Mouse (Mus musculus) heart, embryonic 11.5 days (tissue): ENCODE data around the gene Bag5. TPM values are rescaled to one million over a fixed set of nuclear protein-coding genes. Genes with fewer than 3 reads are reported as not detected.
A peak's percentile ranks its signal among the peaks of the same experiment; 100 is the strongest.

Experiments used
- ATAC-seq: fragments of 200-750 bp; cut with Nextera tagmentation; replicated peaks from 2 replicates; pipeline ENCODE4 v1.8.0; 2017; ENCODE audit warnings: moderate library complexity; ENCODE audit not compliant: insufficient number of reproducible peaks, low FRiP score, low TSS enrichment
- H3K27ac ChIP-seq: fragments of 300-500 bp; sonication (generic); 2 replicates; pipeline ENCODE4 v1.5.1; 2014; ENCODE audit warnings: mild to moderate bottlenecking, low read depth, low read length
- H3K27me3 ChIP-seq: fragments of 300-500 bp; sonication (generic); 2 replicates; pipeline ENCODE4 v1.6.1; 2014; ENCODE audit warnings: mild to moderate bottlenecking, low read length, mixed read lengths; ENCODE audit not compliant: control insufficient read depth, insufficient read depth
- H3K36me3 ChIP-seq: fragments of 300-500 bp; sonication (generic); 2 replicates; pipeline ENCODE4 v1.6.1; 2014; ENCODE audit warnings: mild to moderate bottlenecking, low read length, moderate library complexity, mixed read lengths; ENCODE audit not compliant: control insufficient read depth, insufficient read depth
- H3K4me1 ChIP-seq: fragments of 300-500 bp; sonication (generic); 2 replicates; pipeline ENCODE4 v1.6.1; 2014; ENCODE audit warnings: low read length; ENCODE audit not compliant: control insufficient read depth, insufficient read depth
- H3K4me2 ChIP-seq: fragments of 300-500 bp; sonication (generic); 2 replicates; pipeline ENCODE4 v1.6.1; 2014; ENCODE audit warnings: mild to moderate bottlenecking, moderate library complexity
- H3K4me3 ChIP-seq: fragments of 300-500 bp; sonication (generic); 2 replicates; pipeline ENCODE4 v1.5.1; 2014; ENCODE audit warnings: low read depth, low read length
- H3K9ac ChIP-seq: fragments of 300-500 bp; sonication (generic); 2 replicates; pipeline ENCODE4 v1.6.1; 2014; ENCODE audit warnings: mild to moderate bottlenecking, low read depth, low read length, moderate library complexity
- H3K9me3 ChIP-seq: fragments of 300-500 bp; sonication (generic); replicated peaks from 2 replicates; pipeline ENCODE4 v1.6.1; 2016; ENCODE audit warnings: low read length; ENCODE audit not compliant: control insufficient read depth
- WGBS: fragments of 180-500 bp; shearing (Covaris S2); extraction: QIAGEN DNeasy Blood & Tissue Kit; methylation state at CpG from one replicate; pipeline ENCODE4 v1.1.7; 2014; ENCODE audit not compliant: insufficient replicate concordance; 5-methylcytosine and 5-hydroxymethylcytosine counted together
- polyA plus RNA-seq: library from polyadenylated mRNA; unstranded; fragments of >200 nt; fragmentation: Nextera tagmentation; extraction: Ambion mirVana; gene quantifications from 2 replicates; pipeline ENCODE4 v1.2.1, GENCODE M21; 2014

The Bag5 gene
- polyA plus RNA-seq, 1 experiment from 2014 or later, result 42.8 TPM

DNA sequence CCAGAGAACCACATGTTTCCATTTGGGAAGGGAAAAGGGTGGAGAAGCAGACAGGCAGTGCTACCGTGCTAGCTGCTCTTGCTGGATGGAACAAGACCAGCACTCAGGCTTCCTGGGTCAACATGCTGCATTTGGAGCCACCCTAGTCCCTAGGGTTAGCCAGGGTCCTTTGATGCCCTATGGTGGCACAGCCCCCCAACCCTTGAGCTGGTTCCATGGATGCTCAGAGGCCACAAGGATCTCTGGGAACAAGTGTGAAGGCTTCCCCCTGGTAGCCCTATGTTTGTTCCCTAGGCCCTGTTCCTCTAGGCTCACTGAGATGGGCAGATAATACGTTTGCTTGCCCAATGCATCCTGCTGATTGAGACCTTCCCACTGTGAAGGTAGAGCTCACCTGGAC, 42.2 kb upstream of the Bag5 start:
- Histone ChIP-seq H3K27ac (no peak overlapping the region), H3K4me3 (no peak overlapping the region), H3K4me2 (no peak overlapping the region), H3K4me1 (peaks cover 14% of the 10 kb centered on the region), H3K9me3 (no peaks in the 10 kb centered on the region), H3K9ac (no peak overlapping the region), H3K27me3 (no peaks in the 10 kb centered on the region), H3K36me3 (no peaks in the 10 kb centered on the region)
- ATAC-seq, result no peak
- WGBS, result 49% methylated on average over 2 of the region's 2 CpGs

DNA sequence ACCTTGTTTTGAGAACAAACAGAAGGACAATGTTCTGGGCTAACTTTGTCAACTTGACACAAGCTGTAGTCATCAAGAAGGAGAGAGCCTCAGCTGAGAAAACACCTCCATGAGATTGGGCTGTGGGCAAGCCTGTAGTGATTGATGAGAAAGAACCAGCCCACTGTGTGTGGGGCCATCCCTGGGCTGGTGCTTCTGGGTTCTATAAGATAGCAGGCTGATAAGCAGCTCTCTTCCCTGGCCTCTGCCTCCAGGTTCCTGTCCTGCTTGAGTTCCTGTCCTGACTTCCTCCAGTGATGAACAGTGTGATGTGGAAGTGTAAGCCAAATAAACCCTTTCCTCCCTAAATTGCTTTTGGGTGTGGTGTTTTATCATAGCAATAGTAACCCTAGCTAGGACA, 41.7 kb upstream of the Bag5 start:
- no peaks in the 10 kb centered on the region for H3K9me3 ChIP-seq
- no peak overlapping the region for H3K27ac ChIP-seq
- peaks cover 11% of the 10 kb centered on the region; the same call in 1 of the 2 replicates for H3K4me1 ChIP-seq
- no peak for ATAC-seq
- H3K36me3 ChIP-seq, result no peaks in the 10 kb centered on the region
- no peaks in the 10 kb centered on the region for H3K27me3 ChIP-seq
- H3K4me3 ChIP-seq, result no peak overlapping the region
- no peak overlapping the region for H3K4me2 ChIP-seq
- H3K9ac ChIP-seq, result no peak overlapping the region

DNA sequence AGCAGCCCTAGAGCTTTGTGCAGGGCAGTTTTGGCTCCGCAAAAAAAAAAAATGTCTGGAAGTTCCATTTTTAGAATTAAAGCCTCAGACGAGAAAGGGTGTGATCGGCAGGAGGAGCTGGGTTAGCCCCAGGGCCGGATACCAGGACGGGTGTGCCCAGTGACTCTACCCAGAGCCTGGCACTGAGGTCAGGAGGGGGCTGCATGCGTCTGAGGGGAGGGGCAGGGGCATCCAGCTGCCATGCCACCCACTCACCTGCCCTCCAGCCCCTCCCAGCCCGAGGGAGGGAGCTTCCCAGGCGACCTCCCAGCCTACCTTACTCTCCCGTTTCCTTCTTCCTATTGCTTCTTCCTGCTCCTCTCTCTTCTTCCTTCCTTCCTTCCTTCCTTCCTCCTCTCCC, 40.3 kb upstream of the Bag5 start:
- peaks cover 9% of the 10 kb centered on the region; the same call in 1 of the 2 replicates for H3K4me1 ChIP-seq
- ATAC-seq, result no peak
- no peaks in the 10 kb centered on the region for H3K27me3 ChIP-seq
- H3K27ac ChIP-seq, result no peak overlapping the region
- H3K9ac ChIP-seq, result no peak overlapping the region
- H3K4me3 ChIP-seq, result no peak overlapping the region
- peak overlapping the region; percentile 18; the same call in 1 of the 2 replicates for H3K4me2 ChIP-seq
- WGBS, result 47% methylated on average over 9 of the region's 9 CpGs
- no peaks in the 10 kb centered on the region for H3K36me3 ChIP-seq
- no peaks in the 10 kb centered on the region for H3K9me3 ChIP-seq

DNA sequence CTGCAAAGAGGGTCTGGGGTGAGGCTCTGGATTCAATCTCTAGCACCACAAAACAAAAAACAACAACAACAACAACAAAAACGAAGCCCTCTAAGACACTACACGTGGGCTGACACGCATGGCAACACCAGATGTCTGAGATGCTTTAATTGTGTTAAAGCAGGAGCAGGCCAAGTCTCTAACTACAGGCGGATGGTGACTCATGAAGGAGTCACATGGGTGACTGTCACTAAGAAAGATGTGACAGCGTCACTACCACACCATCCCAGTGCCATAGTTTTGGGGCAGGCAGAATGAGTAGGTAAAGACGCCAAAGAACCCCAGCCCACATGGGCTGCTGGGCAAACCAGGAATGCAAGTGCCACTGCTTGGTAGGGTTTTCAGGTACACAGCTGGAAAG, 39.4 kb upstream of the Bag5 start:
- no peaks in the 10 kb centered on the region for H3K9me3 ChIP-seq
- no peak overlapping the region for H3K9ac ChIP-seq
- no peak overlapping the region for H3K4me2 ChIP-seq
- H3K4me3 ChIP-seq, result no peak overlapping the region
- H3K36me3 ChIP-seq, result no peaks in the 10 kb centered on the region
- H3K4me1 ChIP-seq, result peaks cover 5% of the 10 kb centered on the region; the same call in 1 of the 2 replicates
- H3K27ac ChIP-seq, result no peak overlapping the region
- no peak for ATAC-seq
- 88% methylated on average over 6 of the region's 6 CpGs for WGBS
- no peaks in the 10 kb centered on the region for H3K27me3 ChIP-seq

DNA sequence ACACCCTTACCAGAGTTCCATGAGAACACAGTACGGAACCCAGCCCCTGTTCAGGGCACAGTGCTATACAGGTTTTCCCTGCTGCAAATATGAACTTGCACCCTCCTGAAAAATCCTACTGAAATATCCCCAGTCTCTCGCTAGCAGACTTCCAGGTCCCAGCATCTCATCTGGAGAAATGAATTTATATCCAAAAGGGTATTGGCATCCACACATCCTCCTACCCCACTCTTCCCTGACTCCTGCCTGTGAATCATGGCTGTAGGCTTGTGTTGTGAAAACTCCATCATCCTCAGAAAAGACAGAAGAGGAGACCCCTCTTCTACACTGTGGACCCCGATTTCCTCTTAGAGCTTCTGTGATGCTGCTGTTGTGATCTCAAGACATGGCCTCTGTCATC, 37.7 kb upstream of the Bag5 start:
- Histone ChIP-seq H3K4me2 (no peak overlapping the region), H3K9ac (no peak overlapping the region), H3K36me3 (no peaks in the 10 kb centered on the region), H3K9me3 (no peaks in the 10 kb centered on the region), H3K4me1 (peaks cover 14% of the 10 kb centered on the region), H3K27me3 (no peaks in the 10 kb centered on the region), H3K27ac (no peak overlapping the region), H3K4me3 (no peak overlapping the region)
- no peak for ATAC-seq
- 86% methylated on average over 3 of the region's 3 CpGs for WGBS

DNA sequence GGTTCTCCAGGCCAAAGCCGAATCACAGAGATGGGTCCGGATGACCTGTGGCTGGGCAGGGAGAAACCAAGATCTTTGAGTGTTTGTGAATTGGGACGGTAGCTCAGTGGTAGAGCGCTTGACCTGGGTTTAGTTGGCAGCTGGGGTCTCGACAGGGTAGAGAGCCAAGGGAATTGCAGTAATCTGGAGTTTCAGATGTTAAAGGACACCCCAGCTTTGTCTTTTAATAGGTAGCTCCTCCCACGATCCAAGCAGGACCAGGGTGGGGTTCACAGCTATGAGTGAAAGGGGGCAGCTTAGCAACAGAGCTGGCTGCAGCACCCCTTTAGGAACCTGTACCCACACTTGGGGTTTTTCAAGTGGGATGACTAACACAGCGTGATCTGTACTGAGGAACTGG, 34.4 kb upstream of the Bag5 start:
- Histone ChIP-seq H3K27me3 (no peaks in the 10 kb centered on the region), H3K9me3 (no peaks in the 10 kb centered on the region), H3K27ac (no peak overlapping the region), H3K4me1 (peaks cover 17% of the 10 kb centered on the region), H3K9ac (no peak overlapping the region), H3K4me3 (no peak overlapping the region), H3K36me3 (no peaks in the 10 kb centered on the region), H3K4me2 (no peak overlapping the region)
- ATAC-seq, result no peak
- WGBS, result 77% methylated on average over 7 of the region's 7 CpGs

DNA sequence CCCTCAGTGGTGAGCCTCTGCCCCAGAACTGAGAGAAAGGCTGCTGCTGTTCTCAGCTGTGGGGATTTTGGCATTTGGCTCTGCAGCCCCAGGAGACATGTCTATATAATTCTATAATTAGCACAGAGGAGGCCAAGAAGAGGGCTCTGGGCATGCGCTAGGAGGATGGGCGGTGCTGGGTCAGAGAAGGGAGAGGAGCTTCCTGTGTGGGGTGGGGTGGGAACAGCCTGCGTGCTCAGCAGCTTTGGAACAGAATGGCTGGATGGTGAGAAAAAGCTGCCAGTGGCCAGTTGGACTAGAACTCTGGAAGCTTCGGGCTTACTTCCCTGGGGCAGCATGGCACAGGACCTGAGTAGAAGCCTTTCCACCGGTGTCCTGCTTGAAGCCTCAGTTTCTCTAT, 33.0 kb upstream of the Bag5 start:
- Histone ChIP-seq H3K9ac (0 out of 2 replicates have a peak overlapping the region, but pooled peaks have one; percentile 46), H3K4me2 (peak overlapping the region; percentile 35), H3K9me3 (no peaks in the 10 kb centered on the region), H3K36me3 (no peaks in the 10 kb centered on the region), H3K27me3 (no peaks in the 10 kb centered on the region), H3K27ac (peak overlapping the region; percentile 64), H3K4me1 (peaks cover 21% of the 10 kb centered on the region), H3K4me3 (no peak overlapping the region)
- ATAC-seq, result no peak; the same call in 1 of the 2 replicates
- WGBS, result 37% methylated on average over 5 of the region's 5 CpGs

DNA sequence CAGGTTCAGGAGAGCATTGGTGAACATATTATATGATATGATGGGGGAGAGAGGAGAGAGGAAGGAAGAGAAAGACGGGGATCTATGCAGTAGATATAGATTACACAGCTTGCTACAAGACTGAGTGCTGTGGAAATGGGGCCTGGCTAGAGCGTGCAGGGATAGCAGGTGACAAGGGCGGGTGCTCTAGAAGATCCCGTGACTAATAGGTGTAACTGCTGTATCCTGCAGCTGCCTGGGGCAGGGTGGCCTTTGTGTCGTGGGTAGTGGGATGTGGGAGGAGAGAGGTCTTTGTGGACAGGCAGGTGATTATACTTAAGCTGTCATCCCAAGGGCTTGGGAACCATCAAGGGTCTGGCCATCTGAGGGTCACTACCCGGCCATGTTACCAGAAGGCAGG, 32.2 kb upstream of the Bag5 start:
- Histone ChIP-seq H3K9me3 (no peaks in the 10 kb centered on the region), H3K27me3 (no peaks in the 10 kb centered on the region), H3K4me3 (no peak overlapping the region), H3K4me2 (no peak overlapping the region), H3K27ac (no peak overlapping the region), H3K4me1 (peaks cover 24% of the 10 kb centered on the region), H3K9ac (no peak overlapping the region), H3K36me3 (no peaks in the 10 kb centered on the region)
- WGBS, result 78% methylated on average over 6 of the region's 6 CpGs
- no peak for ATAC-seq

DNA sequence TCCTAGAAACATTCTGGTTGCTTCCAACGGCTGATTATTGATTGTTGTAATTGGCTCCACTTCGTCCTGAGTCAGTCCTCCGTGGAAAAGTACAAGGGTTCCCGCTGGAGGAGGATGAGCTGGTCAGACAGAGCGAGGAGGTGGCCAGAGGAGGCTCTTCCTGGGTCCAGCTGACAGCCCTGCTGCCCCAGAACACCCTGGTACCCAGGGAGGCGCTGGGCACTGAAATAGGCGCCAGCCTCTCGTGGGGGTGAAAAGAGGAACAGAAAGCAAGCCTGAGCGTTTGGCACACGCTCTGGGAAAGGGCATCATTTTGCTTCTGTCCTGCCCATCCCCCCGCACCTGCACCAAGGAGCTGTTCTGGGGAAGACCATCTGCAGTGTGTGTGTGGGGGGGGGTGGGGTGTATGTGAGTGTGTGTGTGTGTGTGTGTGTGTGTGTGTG, 30.9 kb upstream of the Bag5 start:
- no peak overlapping the region for H3K9ac ChIP-seq
- no peak overlapping the region for H3K4me3 ChIP-seq
- no peaks in the 10 kb centered on the region for H3K36me3 ChIP-seq
- H3K27me3 ChIP-seq, result no peaks in the 10 kb centered on the region
- 82% methylated on average over 11 of the region's 11 CpGs for WGBS
- no peak overlapping the region for H3K27ac ChIP-seq
- H3K4me2 ChIP-seq, result no peak overlapping the region
- H3K4me1 ChIP-seq, result peaks cover 23% of the 10 kb centered on the region
- ATAC-seq, result no peak
- no peaks in the 10 kb centered on the region for H3K9me3 ChIP-seq
